In genomic region chr11:115424666-115425065, GRCm38 (mm10) we compare ENCODE assay signal across 25 mouse cellular contexts. TPM values are rescaled to one million over a fixed set of nuclear protein-coding genes. Genes with fewer than 3 reads are reported as not detected.
DNase-seq lines count a peak whose midpoint lies in the region; ATAC-seq and TF ChIP-seq lines count a peak whose summit lies in the region.
"Had no signal": no experiment of that assay in that cellular context is flagged by ENCODE, and none has a peak within 500 bp of the region (broad histone marks: within the 10 kb centered on the region; RNA-seq: fewer than 3 reads in every experiment).

No protein-coding gene starts in this region.

- H3K36me3 ChIP-seq in hindbrain, embryonic 10.5 days: peaks cover 61% of the 10 kb centered on the region
- H3K36me3 ChIP-seq in hindbrain, embryonic 11.5 days (ENCODE audit: control insufficient read depth, insufficient read depth, low read length): 0 out of 2 replicates have a peak, but pooled peaks cover 7% of the 10 kb centered on the region
- peaks cover 5% of the 10 kb centered on the region for H3K36me3 ChIP-seq in thymus, adult 2 months (ENCODE audit: control insufficient read depth, insufficient read depth, low read length)

- no peaks in the 10 kb centered on the region for H3K27me3 ChIP-seq in hindbrain, embryonic 10.5 days (ENCODE audit: insufficient read depth, poor library complexity, severe bottlenecking)
- H3K27me3 ChIP-seq in hindbrain, embryonic 11.5 days (ENCODE audit: control insufficient read depth, insufficient read depth, low read length): no peaks in the 10 kb centered on the region
- no peaks in the 10 kb centered on the region for H3K27me3 ChIP-seq in thymus, adult 2 months (ENCODE audit: control insufficient read depth, insufficient read depth, low read length)
- H3K27me3 ChIP-seq: forebrain, embryonic 13.5 days; hindbrain, embryonic 12.5 days; hindbrain, embryonic 15.5 days had no signal

- DNase-seq in adrenal gland, postnatal 14 days: peak; percentile 2
- DNase-seq in adrenal gland, adult 8-10 months: no peak
- DNase-seq in hindbrain, embryonic 10.5 days (ENCODE audit: low spot score): no peak
- no peak for DNase-seq in hindbrain, embryonic 11.5 days (ENCODE audit: low spot score)
- no peak for DNase-seq in thymus, adult 2 months
- DNase-seq in thymus, postnatal 10 days (ENCODE audit: low spot score in 2 of 2): no peak
- DNase-seq in thymus, postnatal 36 days: peak; percentile 50 to 59
- no peak for DNase-seq in ovary, postnatal 14 days (ENCODE audit: low spot score)
- DNase-seq: adrenal gland, postnatal 10 days; cerebellum, postnatal 14 days; gastrocnemius, postnatal 10 days; gastrocnemius, postnatal 36 days; heart, postnatal 36 days had no signal

- 90% methylated on average over 7 of the region's 7 CpGs for WGBS in hindbrain, embryonic 10.5 days
- 84% methylated on average over 7 of the region's 7 CpGs for WGBS in hindbrain, embryonic 11.5 days
- 32% methylated on average over 7 of the region's 7 CpGs for WGBS in thymus, adult 2 months

- H3K4me2 ChIP-seq in hindbrain, embryonic 11.5 days (replicated peaks; ENCODE audit: low read depth, low read length): no peak overlapping the region
- H3K4me2 ChIP-seq: forebrain, embryonic 13.5 days; heart, embryonic 11.5 days; hindbrain, embryonic 12.5 days; hindbrain, embryonic 15.5 days had no signal

- H3K4me3 ChIP-seq in hindbrain, embryonic 10.5 days: 0 out of 2 replicates have a peak overlapping the region, but pooled peaks have one; percentile 4
- H3K4me3 ChIP-seq in hindbrain, embryonic 11.5 days (ENCODE audit: low read depth, low read length): no peak overlapping the region
- no peak overlapping the region for H3K4me3 ChIP-seq in thymus, adult 2 months (ENCODE audit: control insufficient read depth, insufficient read depth, low read length)
- H3K4me3 ChIP-seq: forebrain, embryonic 10.5 days; forebrain, embryonic 13.5 days; hindbrain, embryonic 12.5 days; hindbrain, embryonic 15.5 days had no signal

- no peaks in the 10 kb centered on the region for H3K9me3 ChIP-seq in hindbrain, embryonic 10.5 days
- H3K9me3 ChIP-seq in hindbrain, embryonic 11.5 days (ENCODE audit: control insufficient read depth, low read length): no peaks in the 10 kb centered on the region
- H3K9me3 ChIP-seq: forebrain, embryonic 10.5 days; forebrain, embryonic 13.5 days; hindbrain, embryonic 12.5 days; hindbrain, embryonic 15.5 days had no signal

- no peak for TF ChIP-seq CTCF in thymus, adult 2 months (IDR thresholded peaks at IDR 0.05; ENCODE audit: borderline replicate concordance, control insufficient read depth, extremely low read depth, insufficient read depth, low read length, poor library complexity)

- ATAC-seq in hindbrain, embryonic 11.5 days (ENCODE audit: low FRiP score): no peak
- ATAC-seq: activated CD4-positive, CD25-positive, alpha-beta regulatory T cell, adult 4 months; forebrain, embryonic 13.5 days; forebrain, embryonic 16.5 days had no signal

- TF ChIP-seq POLR2A in thymus, adult 2 months (IDR thresholded peaks at IDR 0.05; ENCODE audit: control insufficient read depth, extremely low read depth, insufficient read depth, low read length, poor library complexity): no peak

- H3K27ac ChIP-seq in hindbrain, embryonic 10.5 days: no peak overlapping the region
- H3K27ac ChIP-seq in hindbrain, embryonic 11.5 days (ENCODE audit: low read depth, low read length): no peak overlapping the region
- H3K27ac ChIP-seq in thymus, adult 2 months (ENCODE audit: control insufficient read depth, insufficient read depth, low read length): peak overlapping the region; percentile 92
- H3K27ac ChIP-seq: forebrain, embryonic 10.5 days; forebrain, embryonic 13.5 days; hindbrain, embryonic 12.5 days; hindbrain, embryonic 15.5 days had no signal

- peaks cover 38% of the 10 kb centered on the region for H3K4me1 ChIP-seq in hindbrain, embryonic 10.5 days (replicated peaks)
- peaks cover 9% of the 10 kb centered on the region for H3K4me1 ChIP-seq in hindbrain, embryonic 11.5 days (replicated peaks; ENCODE audit: control insufficient read depth, insufficient read depth, low read length)
- peaks cover 63% of the 10 kb centered on the region for H3K4me1 ChIP-seq in thymus, adult 2 months (replicated peaks; ENCODE audit: control insufficient read depth, insufficient read depth, low read length)

- H3K9ac ChIP-seq in hindbrain, embryonic 11.5 days (ENCODE audit: low read depth, low read length): no peak overlapping the region
- H3K9ac ChIP-seq: forebrain, embryonic 13.5 days; hindbrain, embryonic 12.5 days; hindbrain, embryonic 15.5 days had no signal

RNA-seq across cellular contexts. Expression of gene Kctd2, which starts 4.7 kb away (rescaled TPM):
- 39.1 and 45.2 TPM in 2 replicates for total RNA-seq in adrenal gland, postnatal 14 days (2021)
- 10 to 100 TPM; 53.5 to 97.0 (median 65.5) TPM for total RNA-seq in adrenal gland, adult 8-10 months (2022)
- polyA plus RNA-seq in hindbrain, embryonic 10.5 days (2016; fragmentation: Nextera tagmentation; extraction: Ambion mirVana): 15.0 and 20.1 TPM in 2 replicates
- 21.0 and 27.5 TPM in 2 replicates for polyA plus RNA-seq in hindbrain, embryonic 11.5 days (2014; fragmentation: Nextera tagmentation; extraction: Ambion mirVana)
- 65.5 and 69.1 TPM in 2 replicates for polyA plus RNA-seq in thymus, adult 2 months (2012; rRNA removed)

RNA-seq across cellular contexts. Expression of gene Atp5h, which starts 4.9 kb away (rescaled TPM):
- total RNA-seq in adrenal gland, postnatal 14 days (2021): 857 and 919 TPM in 2 replicates
- 100 to 1,000 TPM; 440 to 566 (median 519) TPM for total RNA-seq in adrenal gland, adult 8-10 months (2022)
- 878 and 961 TPM in 2 replicates for polyA plus RNA-seq in hindbrain, embryonic 10.5 days (2016; fragmentation: Nextera tagmentation; extraction: Ambion mirVana)
- 899 and 905 TPM in 2 replicates for polyA plus RNA-seq in hindbrain, embryonic 11.5 days (2014; fragmentation: Nextera tagmentation; extraction: Ambion mirVana)
- polyA plus RNA-seq in thymus, adult 2 months (2012; rRNA removed): 118 and 155 TPM in 2 replicates

RNA-seq across cellular contexts. Expression of gene Trim80, which starts 15.7 kb away (rescaled TPM):
- not detected in 2 replicates for total RNA-seq in adrenal gland, postnatal 14 days (2021)
- total RNA-seq in adrenal gland, adult 8-10 months (2022): not detected
- polyA plus RNA-seq in hindbrain, embryonic 10.5 days (2016; fragmentation: Nextera tagmentation; extraction: Ambion mirVana): 0.08 and 0.16 TPM in 2 replicates
- not detected in 2 replicates for polyA plus RNA-seq in hindbrain, embryonic 11.5 days (2014; fragmentation: Nextera tagmentation; extraction: Ambion mirVana)
- 0.79 and 0.80 TPM in 2 replicates for polyA plus RNA-seq in thymus, adult 2 months (2012; rRNA removed)
- total RNA-seq: adrenal gland, postnatal 4 days; gastrocnemius, adult 18-20 months; gastrocnemius, postnatal 10 days; gastrocnemius, postnatal 36 days; granulocyte monocyte progenitor cell, adult 5-6 weeks; heart, postnatal 36 days had no signal
- polyA plus RNA-seq: activated CD4-positive, CD25-positive, alpha-beta regulatory T cell, adult 4 months; embryonic facial prominence, embryonic 11.5 days; forebrain, embryonic 13.5 days; forebrain, embryonic 16.5 days; hindbrain, embryonic 12.5 days; hindbrain, embryonic 15.5 days had no signal

RNA-seq across cellular contexts. Expression of gene Mrpl58, which starts 21.1 kb away (rescaled TPM):
- 136 and 146 TPM in 2 replicates for total RNA-seq in adrenal gland, postnatal 14 days (2021)
- total RNA-seq in adrenal gland, adult 8-10 months (2022): 100 to 1,000 TPM; 157 to 179 (median 160) TPM
- polyA plus RNA-seq in hindbrain, embryonic 10.5 days (2016; fragmentation: Nextera tagmentation; extraction: Ambion mirVana): 228 and 253 TPM in 2 replicates
- 226 and 243 TPM in 2 replicates for polyA plus RNA-seq in hindbrain, embryonic 11.5 days (2014; fragmentation: Nextera tagmentation; extraction: Ambion mirVana)
- 144 and 166 TPM in 2 replicates for polyA plus RNA-seq in thymus, adult 2 months (2012; rRNA removed)

RNA-seq across cellular contexts. Expression of gene Slc16a5, which starts 37.6 kb away (rescaled TPM):
- 1.2 and 1.3 TPM in 2 replicates for total RNA-seq in adrenal gland, postnatal 14 days (2021)
- total RNA-seq in adrenal gland, adult 8-10 months (2022): under 1 TPM in 1 of 4 experiments, not detected in 3; 0.21 TPM
- not detected in 2 replicates for polyA plus RNA-seq in hindbrain, embryonic 10.5 days (2016; fragmentation: Nextera tagmentation; extraction: Ambion mirVana)
- 0.11 TPM in 1 of 2 replicates, not detected in the other for polyA plus RNA-seq in hindbrain, embryonic 11.5 days (2014; fragmentation: Nextera tagmentation; extraction: Ambion mirVana)
- 446 and 456 TPM in 2 replicates for polyA plus RNA-seq in thymus, adult 2 months (2012; rRNA removed)
- total RNA-seq: gastrocnemius, adult 18-20 months; gastrocnemius, postnatal 10 days; granulocyte monocyte progenitor cell, adult 5-6 weeks; heart, adult 8-10 months; heart, postnatal 36 days had no signal
- polyA plus RNA-seq: embryonic facial prominence, embryonic 11.5 days; forebrain, embryonic 13.5 days; forebrain, embryonic 16.5 days; heart, embryonic 11.5 days; hindbrain, embryonic 12.5 days had no signal

Comparison
In these comparisons a context has a peak if more than half of its experiments do, and no peak if none do; other contexts are left out.
1. DNase-seq: peak in adrenal gland, postnatal 14 days (single experiment) and thymus, postnatal 36 days (2 of 2); none in adrenal gland, adult 8-10 months (single experiment), hindbrain, embryonic 10.5 days (single experiment), hindbrain, embryonic 11.5 days (single experiment), thymus, adult 2 months (single experiment), thymus, postnatal 10 days (0 of 2) and ovary, postnatal 14 days (single experiment).